Mouse (Mus musculus): ENCODE measurements at regions not wholly inside any gene's neighbourhood (a gene's known extent, or its start where the extent isn't known, plus 50 kb on each side); places are given as distances from the start of the nearest gene placed in this dataset.

DNA sequence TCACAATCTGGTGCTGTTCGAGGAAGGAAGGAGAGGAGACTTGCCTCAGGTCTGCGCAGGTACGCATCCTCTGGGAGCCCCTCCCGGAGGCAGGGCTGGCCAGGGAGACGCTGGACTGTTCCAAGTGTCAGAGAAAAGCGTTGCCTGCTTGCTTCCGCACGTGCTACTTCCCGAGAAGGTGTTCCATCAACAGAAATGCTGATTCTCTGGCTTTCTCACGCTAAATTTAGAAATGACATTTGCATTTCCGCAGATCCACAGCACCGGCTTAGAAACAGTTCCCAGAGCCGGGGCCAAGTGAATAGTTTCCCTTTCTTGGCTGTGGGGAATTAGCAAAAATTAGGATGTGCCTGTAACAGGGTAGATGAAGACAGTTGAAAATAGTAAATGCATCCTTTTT, 105.1 kb upstream of the Zfp64 start:
- TF ChIP-seq CTCF (IDR thresholded peaks at IDR 0.05; ENCODE audit: low read depth, low read length) (no peak), GATA1 (IDR thresholded peaks at IDR 0.05; ENCODE audit: borderline replicate concordance, low read length) (no peak)
